Mouse (Mus musculus) liver, adult 2 months (tissue): ENCODE results near the gene Fam19a1.

Experiments
- CTCF ChIP-seq: fragments of 200-500 bp; IDR thresholded peaks from 2 replicates; pipeline ENCODE4 v1.5.1; 2011; ENCODE audit warnings: low read depth, low read length, control low read depth
- POLR2A ChIP-seq: fragments of 200-500 bp; IDR thresholded peaks from 2 replicates; pipeline ENCODE4 v1.6.1; 2011; ENCODE audit warnings: low read length, control low read depth; ENCODE audit not compliant: insufficient read depth; ENCODE audit errors: extremely low read depth

- TF ChIP-seq CTCF (no peak), POLR2A (no peak)
Measured at GRCm38 (mm10) chr6:96429390-96429789, 316.4 kb downstream of the Fam19a1 start.
